Mouse (Mus musculus): ENCODE measurements around the gene Klf13. TPM values are rescaled to one million over a fixed set of nuclear protein-coding genes. Genes with fewer than 3 reads are reported as not detected.

Gene Klf13
- total RNA-seq, 2 experiments from 2014 or later, result 17.3 to 36.6 TPM

- ATAC-seq (replicated peaks; ENCODE audit: low FRiP score, low TSS enrichment, poor library complexity, severe bottlenecking), result peak; percentile 51
These were observed 26.4 kb downstream of the Klf13 start for GRCm38 (mm10) chr7:63912234-63912810.

- 0 out of 2 replicates have a peak, but pooled peaks have one; percentile 2 for ATAC-seq (replicated peaks; ENCODE audit: low FRiP score, low TSS enrichment, poor library complexity, severe bottlenecking)
These were observed 27.1 kb downstream of the Klf13 start for GRCm38 (mm10) chr7:63911383-63912233.

GRCm38 (mm10) chr7:63910912-63911311, 27.8 kb downstream of the Klf13 start:
- 0 out of 2 replicates have a peak, but pooled peaks have one; percentile 17 for ATAC-seq (replicated peaks; ENCODE audit: low FRiP score, low TSS enrichment, poor library complexity, severe bottlenecking)

- no peak for ATAC-seq (replicated peaks; ENCODE audit: low FRiP score, low TSS enrichment, poor library complexity, severe bottlenecking)
These were observed 28.5 kb downstream of the Klf13 start for GRCm38 (mm10) chr7:63910225-63910624.

- ATAC-seq (replicated peaks; ENCODE audit: low FRiP score, low TSS enrichment, poor library complexity, severe bottlenecking), result no peak
These were observed 30.0 kb downstream of the Klf13 start for GRCm38 (mm10) chr7:63908496-63909285.

- peak; percentile 12; the same call in 1 of the 2 replicates for ATAC-seq (replicated peaks; ENCODE audit: low FRiP score, low TSS enrichment, poor library complexity, severe bottlenecking)
These were observed 30.8 kb downstream of the Klf13 start for GRCm38 (mm10) chr7:63907778-63908495.

GRCm38 (mm10) chr7:63905642-63906041, 33.1 kb downstream of the Klf13 start:
- ATAC-seq (replicated peaks; ENCODE audit: low FRiP score, low TSS enrichment, poor library complexity, severe bottlenecking), result peak; percentile 65

GRCm38 (mm10) chr7:63905190-63905589, 33.5 kb downstream of the Klf13 start:
- no peak for ATAC-seq (replicated peaks; ENCODE audit: low FRiP score, low TSS enrichment, poor library complexity, severe bottlenecking)

GRCm38 (mm10) chr7:63903635-63904380, 34.9 kb downstream of the Klf13 start:
- ATAC-seq (replicated peaks; ENCODE audit: low FRiP score, low TSS enrichment, poor library complexity, severe bottlenecking), result no peak

- ATAC-seq (replicated peaks; ENCODE audit: low FRiP score, low TSS enrichment, poor library complexity, severe bottlenecking), result no peak
These were observed 36.0 kb downstream of the Klf13 start for GRCm38 (mm10) chr7:63902604-63903210.

- ATAC-seq (replicated peaks; ENCODE audit: low FRiP score, low TSS enrichment, poor library complexity, severe bottlenecking), result no peak
These were observed 36.8 kb downstream of the Klf13 start for GRCm38 (mm10) chr7:63901942-63902341.

GRCm38 (mm10) chr7:63901346-63901745, 37.4 kb downstream of the Klf13 start:
- ATAC-seq (replicated peaks; ENCODE audit: low FRiP score, low TSS enrichment, poor library complexity, severe bottlenecking), result no peak

GRCm38 (mm10) chr7:63900411-63900810, 38.3 kb downstream of the Klf13 start:
- no peak for ATAC-seq (replicated peaks; ENCODE audit: low FRiP score, low TSS enrichment, poor library complexity, severe bottlenecking)

GRCm38 (mm10) chr7:63899925-63900324, 38.8 kb downstream of the Klf13 start:
- ATAC-seq (replicated peaks; ENCODE audit: low FRiP score, low TSS enrichment, poor library complexity, severe bottlenecking), result no peak

GRCm38 (mm10) chr7:63898201-63898600, 40.5 kb downstream of the Klf13 start:
- ATAC-seq (replicated peaks; ENCODE audit: low FRiP score, low TSS enrichment, poor library complexity, severe bottlenecking), result no peak

GRCm38 (mm10) chr7:63897655-63898054, 41.1 kb downstream of the Klf13 start:
- 0 out of 2 replicates have a peak, but pooled peaks have one; percentile 4 for ATAC-seq (replicated peaks; ENCODE audit: low FRiP score, low TSS enrichment, poor library complexity, severe bottlenecking)

- ATAC-seq (replicated peaks; ENCODE audit: low FRiP score, low TSS enrichment, poor library complexity, severe bottlenecking), result peak; percentile 95
These were observed 41.7 kb downstream of the Klf13 start for GRCm38 (mm10) chr7:63896968-63897468.

All from megakaryocyte-erythroid progenitor cell, adult 5-6 weeks (primary cell).